Mouse (Mus musculus) megakaryocyte-erythroid progenitor cell, adult 5-6 weeks (primary cell): ENCODE measurements around the gene Rcan2. TPM values are rescaled to one million over a fixed set of nuclear protein-coding genes. Genes with fewer than 3 reads are reported as not detected.

ENCODE experiments used
- ATAC-seq: replicated peaks from 2 replicates; pipeline ENCODE4 v1.8.0; 2016; ENCODE audit warnings: mild to moderate bottlenecking, inconsistent platforms; ENCODE audit not compliant: severe bottlenecking, poor library complexity, low FRiP score, low TSS enrichment
- total RNA-seq, 2 experiments: library from RNA; stranded (forward) in 1 of 2; stranded (reverse) in 1 of 2; fragments of 200-1000, 215-1000 nt in 1 of 2; fragments of >200 nt in 1 of 2; fragmentation: Nextera tagmentation in 1 of 2; gene quantifications; 2 replicates each; pipeline ENCODE4 v1.2.3; 2014 to 2017

Rcan2 gene
- total RNA-seq, 2 experiments from 2014 or later, result not detected

- ATAC-seq, result no peak
Measured at GRCm38 (mm10) chr17:44053427-44053826, 252.3 kb downstream of the Rcan2 start.

- no peak for ATAC-seq
Measured at GRCm38 (mm10) chr17:44057123-44057522, 256.0 kb downstream of the Rcan2 start.

GRCm38 (mm10) chr17:44058145-44058544, 257.0 kb downstream of the Rcan2 start:
- peak; percentile 92 for ATAC-seq

GRCm38 (mm10) chr17:44060781-44061180, 259.6 kb downstream of the Rcan2 start:
- no peak for ATAC-seq

- no peak for ATAC-seq
Measured at GRCm38 (mm10) chr17:44061289-44061890, 260.2 kb downstream of the Rcan2 start.

GRCm38 (mm10) chr17:44068876-44069275, 267.7 kb downstream of the Rcan2 start:
- ATAC-seq, result no peak

GRCm38 (mm10) chr17:44071680-44072079, 270.5 kb downstream of the Rcan2 start:
- no peak for ATAC-seq

- ATAC-seq, result no peak
Measured at GRCm38 (mm10) chr17:44075601-44076000, 274.4 kb downstream of the Rcan2 start.

- peak; percentile 50 for ATAC-seq
Measured at GRCm38 (mm10) chr17:44076051-44076680, 275.0 kb downstream of the Rcan2 start.

- ATAC-seq, result peak; percentile 10
Measured at GRCm38 (mm10) chr17:44077146-44077842, 276.1 kb downstream of the Rcan2 start.

GRCm38 (mm10) chr17:44077843-44078160, 276.7 kb downstream of the Rcan2 start:
- peak; percentile 43 for ATAC-seq

- ATAC-seq, result peak; percentile 91
Measured at GRCm38 (mm10) chr17:44078631-44079350, 277.6 kb downstream of the Rcan2 start, which contains the start of gene Enpp5. Gene Enpp5 (plus strand): TSS chr17:44078813.

GRCm38 (mm10) chr17:44083156-44083555, 282.0 kb downstream of the Rcan2 start:
- no peak for ATAC-seq

GRCm38 (mm10) chr17:44088226-44088625, 287.1 kb downstream of the Rcan2 start:
- ATAC-seq, result no peak; the same call in 1 of the 2 replicates

Other genes with a start within 250 kb of the Rcan2 start
- not detected in 2 replicates for gene Pla2g7, start 233.3 kb upstream of the Rcan2 start, total RNA-seq (2014; fragmentation: Nextera tagmentation)
- not detected in 2 replicates for gene Pla2g7, start 233.3 kb upstream of the Rcan2 start, total RNA-seq (2017)
- gene Tdrd6, start 171.1 kb upstream of the Rcan2 start, total RNA-seq (2014; fragmentation: Nextera tagmentation), result not detected in 2 replicates
- not detected in 2 replicates for gene Tdrd6, start 171.1 kb upstream of the Rcan2 start, total RNA-seq (2017)
- 3.4 and 4.6 TPM in 2 replicates for gene Slc25a27, start 134.1 kb upstream of the Rcan2 start, total RNA-seq (2014; fragmentation: Nextera tagmentation)
- 5.1 TPM in 1 of 2 replicates, not detected in the other for gene Slc25a27, start 134.1 kb upstream of the Rcan2 start, total RNA-seq (2017)
- not detected in 2 replicates for gene Cyp39a1, start 133.9 kb upstream of the Rcan2 start, total RNA-seq (2014; fragmentation: Nextera tagmentation)
- gene Cyp39a1, start 133.9 kb upstream of the Rcan2 start, total RNA-seq (2017), result not detected in 2 replicates